Mouse (Mus musculus) midbrain, postnatal 0 days (tissue): ENCODE results near the gene Mterf4. TPM values are rescaled to one million over a fixed set of nuclear protein-coding genes. Genes with fewer than 3 reads are reported as not detected.

Experiments
- ATAC-seq: fragments of 200-750 bp; cut with Nextera tagmentation; 2 replicates; pipeline ENCODE4 v1.8.0; 2017; ENCODE audit warnings: moderate number of reproducible peaks, mild to moderate bottlenecking, moderate TSS enrichment, moderate library complexity; ENCODE audit not compliant: low FRiP score
- DNase-seq: peaks from one replicate; pipeline ENCODE4 v3.0.0-alpha.2; 2015; ENCODE audit warnings: low spot score
- H3K27ac ChIP-seq: fragments of 300-500 bp; sonication (generic); 2 replicates; pipeline ENCODE4 v1.5.1; 2014; ENCODE audit warnings: low read depth, mild to moderate bottlenecking, low read length, mixed read lengths
- H3K27me3 ChIP-seq: fragments of 300-500 bp; sonication (generic); 2 replicates; pipeline ENCODE4 v1.6.1; 2014; ENCODE audit warnings: low read length, control low read depth, mixed read lengths; ENCODE audit not compliant: insufficient read depth
- H3K36me3 ChIP-seq: fragments of 300-500 bp; sonication (generic); 2 replicates; pipeline ENCODE4 v1.6.1; 2014; ENCODE audit warnings: low read length, control low read depth, mixed read lengths; ENCODE audit not compliant: insufficient read depth
- H3K4me1 ChIP-seq: fragments of 300-500 bp; sonication (generic); 2 replicates; pipeline ENCODE4 v1.6.1; 2014; ENCODE audit warnings: mild to moderate bottlenecking, control low read depth, antibody characterized with exemption, low read length, mixed read lengths; ENCODE audit not compliant: insufficient read depth
- H3K4me2 ChIP-seq: fragments of 300-500 bp; sonication (generic); 2 replicates; pipeline ENCODE4 v1.6.1; 2014; ENCODE audit warnings: low read depth, mild to moderate bottlenecking, low read length, mixed read lengths; ENCODE audit not compliant: poor library complexity, severe bottlenecking
- H3K4me3 ChIP-seq: fragments of 300-500 bp; sonication (generic); 2 replicates; pipeline ENCODE4 v1.5.1; 2014; ENCODE audit warnings: low read depth, mild to moderate bottlenecking, low read length, moderate library complexity
- H3K9ac ChIP-seq: fragments of 300-500 bp; sonication (generic); replicated peaks from 2 replicates; pipeline ENCODE4 v1.6.1; 2014; ENCODE audit warnings: mild to moderate bottlenecking, low read length, moderate library complexity, mixed read lengths; ENCODE audit not compliant: poor library complexity, severe bottlenecking
- H3K9me3 ChIP-seq: fragments of 300-500 bp; sonication (generic); 2 replicates; pipeline ENCODE4 v1.6.1; 2016; ENCODE audit warnings: low read length, control low read depth
- CTCF ChIP-seq: IDR thresholded peaks from 2 replicates; pipeline ENCODE4 v1.5.1; 2016; ENCODE audit warnings: antibody characterized with exemption, mild to moderate bottlenecking
- WGBS: fragments of 180-500 bp; shearing (Covaris S2); extraction: QIAGEN DNeasy Blood & Tissue Kit; methylation state at CpG from one replicate; pipeline ENCODE4 v1.1.7; 2014; 5-methylcytosine and 5-hydroxymethylcytosine counted together
- polyA plus RNA-seq: library from polyadenylated mRNA; unstranded; fragments of >200 nt; fragmentation: Nextera tagmentation; extraction: Ambion mirVana; gene quantifications from 2 replicates; pipeline ENCODE4 v1.2.1, GENCODE M21; 2015
- total RNA-seq: library from RNA; depleted of rRNA; stranded (reverse); fragments of >200 nt; gene quantifications from 2 replicates; pipeline ENCODE4 v1.2.3, GENCODE M21; 2014

The Mterf4 gene
- total and polyA plus RNA-seq, 2 experiments from 2014 or later = 23.9 to 35.4 TPM

DNA sequence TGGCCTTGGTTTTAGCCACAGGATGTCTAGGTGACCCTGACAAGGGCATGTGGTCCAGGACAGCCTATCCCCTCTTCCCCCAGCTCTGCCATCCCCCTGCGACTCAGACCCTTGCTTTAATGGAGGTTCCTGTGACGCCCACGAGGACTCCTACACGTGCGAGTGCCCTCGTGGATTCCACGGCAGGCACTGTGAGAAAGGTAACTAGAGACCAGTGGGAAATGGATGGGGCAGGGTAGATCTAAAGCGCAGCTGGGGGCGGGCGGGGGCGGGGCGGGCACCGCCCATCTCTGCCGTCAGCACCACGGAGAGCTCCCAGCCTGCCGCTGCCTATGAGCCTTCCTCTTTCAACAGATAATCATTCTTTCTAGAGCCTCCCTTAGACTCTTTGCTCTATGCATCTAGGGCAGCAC is 33.3 kb downstream of the Mterf4 start:
- no peaks in the 10 kb centered on the region for H3K27me3 ChIP-seq
- no peak overlapping the region for H3K4me3 ChIP-seq
- H3K4me1 ChIP-seq = no peaks in the 10 kb centered on the region
- peak; percentile 60 for ATAC-seq
- H3K4me2 ChIP-seq = peak overlapping the region; percentile 37
- no peak overlapping the region for H3K27ac ChIP-seq
- no peaks in the 10 kb centered on the region for H3K36me3 ChIP-seq
- no peaks in the 10 kb centered on the region for H3K9me3 ChIP-seq
- no peak for TF ChIP-seq CTCF
- WGBS = 2% methylated on average over 16 of the region's 16 CpGs
- DNase-seq = peak; percentile 4
- H3K9ac ChIP-seq = 0 out of 2 replicates have a peak overlapping the region, but pooled peaks have one; percentile 9

GRCm38 (mm10) chr1:93271751-93272150 is 34.0 kb downstream of the Mterf4 start:
- TF ChIP-seq CTCF = no peak
- Histone ChIP-seq H3K36me3 (no peaks in the 10 kb centered on the region), H3K4me1 (no peaks in the 10 kb centered on the region), H3K4me2 (no peak overlapping the region), H3K27me3 (no peaks in the 10 kb centered on the region), H3K4me3 (no peak overlapping the region), H3K27ac (no peak overlapping the region), H3K9me3 (no peaks in the 10 kb centered on the region), H3K9ac (no peak overlapping the region)
- WGBS = 79% methylated on average over 5 of the region's 6 CpGs
- ATAC-seq = no peak
- DNase-seq = no peak

GRCm38 (mm10) chr1:93270516-93271240 is 35.0 kb downstream of the Mterf4 start:
- Histone ChIP-seq H3K9me3 (no peaks in the 10 kb centered on the region), H3K27me3 (no peaks in the 10 kb centered on the region), H3K9ac (no peak overlapping the region), H3K4me3 (no peak overlapping the region), H3K36me3 (no peaks in the 10 kb centered on the region), H3K27ac (no peak overlapping the region), H3K4me1 (no peaks in the 10 kb centered on the region), H3K4me2 (no peak overlapping the region)
- TF ChIP-seq CTCF = no peak
- 75% methylated on average over 3 of the region's 3 CpGs for WGBS
- DNase-seq (no peak), ATAC-seq (no peak)

- Histone ChIP-seq H3K4me1 (no peaks in the 10 kb centered on the region), H3K4me2 (no peak overlapping the region), H3K27me3 (no peaks in the 10 kb centered on the region), H3K27ac (no peak overlapping the region), H3K9me3 (no peaks in the 10 kb centered on the region), H3K9ac (no peak overlapping the region), H3K4me3 (no peak overlapping the region), H3K36me3 (no peaks in the 10 kb centered on the region)
- 88% methylated on average over 2 of the region's 2 CpGs for WGBS
- DNase-seq = no peak
- no peak for ATAC-seq
- no peak for TF ChIP-seq CTCF
Observed at GRCm38 (mm10) chr1:93268246-93268645, 37.5 kb downstream of the Mterf4 start.

DNA sequence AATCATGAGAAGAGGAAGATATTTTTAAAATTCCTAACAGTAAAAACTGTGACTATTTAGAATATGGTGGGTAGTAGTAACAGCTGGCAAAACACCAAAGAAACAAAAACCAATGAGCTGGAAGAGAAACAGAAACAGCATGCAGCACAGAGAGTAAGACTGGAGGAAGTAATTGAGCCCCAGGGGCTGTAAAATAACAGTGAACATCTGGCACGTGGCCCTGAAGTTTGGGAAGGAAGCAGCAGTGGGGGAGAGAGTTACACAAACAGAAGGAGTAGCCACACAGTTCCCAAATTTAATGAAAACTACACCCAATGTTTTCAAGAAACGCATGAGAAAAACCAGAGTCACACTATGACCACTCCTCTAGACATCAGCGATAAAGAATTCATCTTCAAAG is 38.5 kb downstream of the Mterf4 start:
- Histone ChIP-seq H3K9ac (no peak overlapping the region), H3K4me1 (no peaks in the 10 kb centered on the region), H3K36me3 (no peaks in the 10 kb centered on the region), H3K4me2 (no peak overlapping the region), H3K4me3 (no peak overlapping the region), H3K27ac (no peak overlapping the region), H3K9me3 (no peaks in the 10 kb centered on the region), H3K27me3 (no peaks in the 10 kb centered on the region)
- peak; percentile 17 for DNase-seq
- 56% methylated on average over 3 of the region's 3 CpGs for WGBS
- ATAC-seq = no peak
- TF ChIP-seq CTCF = no peak

- WGBS = 76% methylated on average over 1 of the region's 1 CpGs
- Histone ChIP-seq H3K27me3 (no peaks in the 10 kb centered on the region), H3K4me3 (no peak overlapping the region), H3K36me3 (no peaks in the 10 kb centered on the region), H3K4me2 (no peak overlapping the region), H3K4me1 (no peaks in the 10 kb centered on the region), H3K27ac (no peak overlapping the region), H3K9me3 (no peaks in the 10 kb centered on the region), H3K9ac (no peak overlapping the region)
- ATAC-seq (no peak), DNase-seq (no peak)
- TF ChIP-seq CTCF = no peak
Observed at GRCm38 (mm10) chr1:93257560-93257959, 48.2 kb downstream of the Mterf4 start.
